Mouse (Mus musculus): ENCODE measurements around the gene Vrk1.

Vrk1 gene

GRCm38 (mm10) chr12:106055799-106056198 lies 45.8 kb downstream of the Vrk1 start:
- peak; percentile 78 to 79 for DNase-seq

DNA sequence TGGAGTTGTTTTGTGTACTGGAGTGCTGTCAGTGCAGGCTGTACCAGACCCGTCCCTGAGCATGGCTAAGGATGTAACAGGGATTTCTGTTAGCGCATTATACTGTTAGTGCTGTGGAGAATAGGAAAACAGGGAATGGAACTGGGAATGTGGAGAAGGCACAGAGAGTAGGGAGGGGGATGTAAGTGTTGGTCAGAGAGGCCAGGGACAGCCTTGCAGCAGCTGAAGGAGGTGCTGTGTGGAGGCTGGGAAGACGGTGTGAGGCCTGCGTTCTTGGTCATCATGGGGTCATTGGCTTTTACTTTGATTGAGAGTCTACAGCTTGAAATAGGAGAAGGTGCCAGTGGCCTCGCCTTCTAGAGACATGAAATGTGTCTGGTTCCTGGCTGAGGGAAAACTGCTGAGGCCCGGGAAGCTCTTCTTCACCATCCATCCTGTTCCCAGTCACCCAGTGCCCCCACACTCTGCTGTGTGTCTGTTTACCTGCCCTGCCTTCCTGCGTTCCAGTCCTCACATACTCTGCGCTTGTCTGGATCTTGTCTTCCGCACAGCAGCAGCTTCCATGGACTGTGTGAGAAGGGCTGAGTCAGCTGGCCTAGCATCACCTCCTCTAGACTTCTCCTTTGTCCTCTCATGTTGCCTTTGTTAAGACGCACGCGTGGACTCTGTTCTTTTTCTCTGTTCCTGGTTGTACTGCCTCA lies 50.0 kb downstream of the Vrk1 start:
- no peak for DNase-seq

DNA sequence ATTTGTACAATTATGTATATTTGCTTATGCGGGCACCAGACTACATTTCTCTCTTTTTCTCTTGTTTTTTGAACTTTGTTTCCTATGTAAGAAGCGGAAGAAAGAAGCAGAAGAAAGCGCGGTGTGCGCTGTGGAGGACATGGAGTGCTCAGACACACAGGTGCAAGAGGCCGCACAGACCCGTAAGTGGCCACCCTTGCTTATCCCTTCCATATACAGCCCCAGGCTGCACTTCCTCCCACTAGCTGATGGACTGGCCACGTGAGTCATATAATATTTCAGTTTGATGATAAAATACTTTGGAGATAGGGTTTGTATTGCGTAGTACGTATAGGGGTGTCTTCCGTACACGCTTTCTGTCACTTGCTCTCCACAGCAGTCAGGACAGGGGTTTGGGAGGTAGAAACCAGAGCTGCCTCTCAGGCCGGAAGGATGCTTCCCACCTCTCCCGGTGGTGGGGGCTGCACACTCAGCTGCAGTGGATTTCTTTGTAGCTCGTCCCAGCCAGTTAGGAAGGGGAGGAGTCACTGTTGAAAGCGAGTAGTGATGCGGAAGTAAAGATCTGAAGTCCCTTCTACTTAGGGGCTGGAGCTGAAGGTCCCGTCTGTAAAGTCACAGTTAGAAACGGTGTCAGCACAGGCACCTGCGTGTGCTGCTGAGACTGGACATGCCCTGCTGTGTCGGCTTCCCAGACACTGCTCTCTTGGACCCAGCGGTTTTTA lies 60.6 kb downstream of the Vrk1 start:
- DNase-seq = no peak

DNA sequence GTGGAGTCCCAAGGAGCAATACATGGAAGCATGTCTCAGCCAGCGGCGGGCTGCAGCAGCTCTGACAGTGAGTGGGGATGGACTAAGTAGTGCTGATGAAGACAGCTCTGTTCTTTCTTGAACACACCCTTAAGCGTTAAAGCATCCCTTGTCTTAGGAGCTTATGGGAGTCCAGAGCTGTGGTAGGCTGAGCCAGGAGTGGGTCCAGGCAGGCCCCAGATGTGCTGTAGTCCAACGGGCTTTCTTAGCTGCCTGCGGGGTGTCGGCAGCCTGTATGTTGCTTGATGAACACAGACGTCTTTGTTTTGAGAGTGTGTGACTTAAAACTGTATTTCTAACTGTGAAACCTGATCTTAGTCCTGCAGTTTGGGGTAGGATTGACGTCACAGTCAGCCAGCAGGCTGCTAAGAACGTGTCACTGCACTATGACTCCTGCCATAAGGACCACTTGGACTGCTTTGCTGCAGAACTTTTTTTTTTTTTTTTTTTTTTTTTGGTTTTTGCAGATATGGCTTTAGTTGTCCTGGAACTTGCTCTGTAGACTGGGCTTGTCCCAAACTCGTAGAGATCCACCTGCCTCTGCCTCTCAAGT lies 61.6 kb downstream of the Vrk1 start:
- DNase-seq = no peak

- no peak for DNase-seq
These were observed 64.5 kb downstream of the Vrk1 start for GRCm38 (mm10) chr12:106074371-106075155.

GRCm38 (mm10) chr12:106076131-106076530 lies 66.1 kb downstream of the Vrk1 start:
- DNase-seq = no peak

DNA sequence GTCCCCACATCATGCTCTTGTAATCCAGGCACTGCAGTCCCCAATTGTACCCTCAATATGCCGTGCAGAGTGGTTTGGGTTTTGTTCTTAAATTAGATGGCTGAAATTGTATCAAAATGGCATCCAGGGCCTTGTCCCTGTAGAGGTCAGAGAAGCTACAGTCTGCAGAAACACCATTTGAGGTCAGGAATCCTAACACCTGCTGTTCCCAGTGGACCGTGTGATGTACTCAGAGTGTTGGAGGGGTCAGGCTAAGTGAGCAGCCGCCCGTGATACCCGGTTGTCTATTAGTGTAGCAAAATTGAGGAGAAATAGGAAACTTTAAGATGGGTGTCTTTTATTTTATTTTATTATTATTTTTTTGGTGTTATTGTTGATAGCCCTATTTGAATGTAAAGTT lies 70.5 kb downstream of the Vrk1 start:
- no peak for DNase-seq

- DNase-seq = no peak
These were observed 71.1 kb downstream of the Vrk1 start for GRCm38 (mm10) chr12:106080945-106081747.

DNA sequence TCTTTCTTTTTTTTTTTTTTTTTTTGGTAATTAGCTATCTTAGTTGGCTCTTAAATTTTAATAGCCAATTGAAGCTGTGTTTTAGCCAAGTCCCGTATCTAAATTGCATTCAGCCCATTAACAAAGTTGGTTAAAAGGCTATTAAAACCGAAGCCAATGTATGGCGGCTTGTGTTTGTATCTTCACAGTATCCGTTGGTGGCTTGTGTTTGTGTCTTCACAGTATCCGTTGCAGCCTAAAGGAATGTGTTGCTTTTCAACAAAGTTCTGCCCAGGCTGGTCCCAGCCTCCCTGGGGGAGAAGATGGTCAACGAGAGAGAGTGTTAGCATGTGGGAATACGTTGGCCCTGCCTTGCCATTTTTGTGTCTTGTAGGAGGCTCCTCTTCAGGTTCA lies 71.7 kb downstream of the Vrk1 start:
- no peak for DNase-seq

GRCm38 (mm10) chr12:106082191-106082957 lies 72.3 kb downstream of the Vrk1 start:
- DNase-seq = no peak

DNA sequence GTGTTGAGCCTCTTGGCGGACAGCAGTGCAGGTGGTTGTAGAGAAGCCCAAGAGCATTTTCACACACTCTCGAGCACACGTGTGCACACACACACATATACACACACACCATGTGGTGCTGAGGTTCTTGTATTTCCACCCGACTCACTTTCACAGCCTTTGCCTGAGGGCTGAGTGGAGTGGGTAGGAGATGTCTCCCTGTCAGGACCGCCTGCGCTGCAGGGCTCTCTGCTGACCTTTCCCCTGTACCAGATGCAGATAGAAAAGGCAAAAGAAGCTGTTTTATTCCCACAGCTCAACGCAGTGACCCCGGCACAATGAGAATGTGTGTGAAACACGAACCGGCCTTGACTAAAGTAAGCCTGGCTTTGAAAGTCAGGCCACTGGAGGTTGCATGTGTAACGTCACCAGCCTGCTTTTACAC lies 72.9 kb downstream of the Vrk1 start:
- no peak for DNase-seq

- DNase-seq = no peak
These were observed 74.1 kb downstream of the Vrk1 start for GRCm38 (mm10) chr12:106084126-106084525.

DNA sequence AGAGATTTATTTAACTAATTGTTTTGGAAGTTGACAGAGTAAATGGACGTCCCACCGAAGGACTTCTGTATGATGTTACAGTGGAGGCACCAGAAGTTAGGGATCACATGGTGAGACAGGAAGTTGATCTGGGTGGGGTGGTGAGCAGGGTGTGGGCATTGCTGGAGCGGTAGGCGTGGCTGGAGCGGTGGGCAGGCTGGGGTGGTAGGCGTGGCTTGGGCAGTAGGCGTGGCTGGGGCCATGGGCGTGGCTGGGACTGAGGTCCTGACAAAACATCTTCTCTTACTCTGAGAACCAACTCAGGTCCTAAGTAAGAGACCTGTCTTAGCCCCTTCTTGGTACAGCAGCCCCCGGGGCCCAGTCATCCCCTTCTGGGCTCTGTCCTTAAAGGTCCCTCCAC lies 84.8 kb downstream of the Vrk1 start:
- no peak for DNase-seq

DNA sequence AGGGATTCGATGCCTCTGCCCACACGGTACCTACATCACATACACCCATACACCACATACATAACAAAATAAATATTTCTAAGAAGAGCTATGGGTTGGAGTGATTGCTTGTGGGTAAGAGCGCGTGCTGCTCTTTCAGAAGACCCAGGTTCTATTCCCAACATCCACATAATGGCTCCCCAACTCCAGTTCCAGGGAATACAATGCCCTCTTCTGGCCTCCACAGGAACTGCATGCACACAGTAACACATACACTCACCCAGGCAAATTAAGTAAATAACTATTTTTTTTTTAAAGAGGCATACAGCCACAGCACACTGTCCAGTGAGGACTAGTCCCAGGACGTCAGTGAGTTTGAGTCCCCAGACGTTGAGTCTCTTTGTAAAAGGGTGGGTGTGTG lies 92.0 kb downstream of the Vrk1 start:
- DNase-seq = no peak

- DNase-seq = no peak
These were observed 93.0 kb downstream of the Vrk1 start for GRCm38 (mm10) chr12:106102726-106103643.

GRCm38 (mm10) chr12:106107272-106107671 lies 97.2 kb downstream of the Vrk1 start:
- no peak for DNase-seq

GRCm38 (mm10) chr12:106115070-106115891 lies 105.3 kb downstream of the Vrk1 start:
- no peak for DNase-seq

GRCm38 (mm10) chr12:106115892-106116206 lies 105.8 kb downstream of the Vrk1 start:
- DNase-seq = no peak

DNA sequence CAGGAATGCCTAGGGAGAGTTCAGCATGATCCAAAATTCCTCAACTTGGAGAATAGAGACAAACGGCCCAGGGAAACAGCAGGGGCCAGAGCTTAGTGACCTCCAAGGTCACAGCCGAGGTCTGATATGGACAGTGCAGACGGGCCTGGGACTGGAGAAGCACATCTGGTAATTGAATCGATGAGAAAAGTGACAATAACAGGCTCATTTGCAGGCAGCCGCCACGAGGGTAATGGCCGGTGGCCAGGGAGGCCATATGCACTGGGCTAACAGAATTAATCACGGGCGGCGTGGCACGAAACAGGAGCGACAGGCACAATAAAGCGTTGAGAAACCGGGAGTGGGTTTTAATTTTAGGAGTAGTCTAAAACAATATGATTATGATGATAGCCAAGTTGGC lies 113.2 kb downstream of the Vrk1 start:
- DNase-seq = no peak

DNA sequence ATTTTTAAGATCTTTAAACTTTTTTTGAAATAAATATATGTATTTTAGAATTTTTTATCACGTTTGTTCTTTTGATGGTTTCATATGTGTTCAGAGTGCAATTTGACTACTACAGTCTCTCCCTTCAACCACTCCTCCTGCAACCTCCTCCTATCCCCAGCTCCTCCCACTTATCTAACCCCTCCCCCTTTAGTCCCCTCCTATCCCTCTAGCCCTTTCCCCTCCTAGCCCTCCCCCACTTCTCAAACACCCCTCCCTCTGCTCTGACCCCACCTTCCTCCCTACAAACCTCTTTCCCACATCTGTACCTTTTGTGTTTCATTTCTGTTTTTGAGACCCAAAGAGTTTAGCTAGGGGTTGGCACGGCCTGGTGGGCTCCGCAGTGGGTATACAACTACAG lies 114.6 kb downstream of the Vrk1 start:
- no peak for DNase-seq
